Mouse (Mus musculus) spleen, adult 2 months (tissue): ENCODE results near the gene Dhx57.

ENCODE experiments used
- CTCF ChIP-seq: fragments of 200-500 bp; IDR thresholded peaks from 2 replicates; pipeline ENCODE4 v1.5.1; 2011; ENCODE audit warnings: mild to moderate bottlenecking, inconsistent platforms; ENCODE audit not compliant: insufficient read depth, insufficient read length, insufficient replicate concordance; ENCODE audit errors: extremely low read depth
- POLR2A ChIP-seq: fragments of 200-500 bp; IDR thresholded peaks from 2 replicates; pipeline ENCODE4 v1.6.1; 2011; ENCODE audit warnings: low read depth, low read length, inconsistent platforms

- no peak for TF ChIP-seq CTCF
- TF ChIP-seq POLR2A: no peak
Measured at GRCm38 (mm10) chr17:80235477-80235876, 54.8 kb downstream of the Dhx57 start.
